Mouse (Mus musculus) stomach, postnatal 0 days (tissue): Measurements from ENCODE around the gene Gm45062. TPM values are rescaled to one million over a fixed set of nuclear protein-coding genes. Genes with fewer than 3 reads are reported as not detected.
A peak's percentile ranks its signal among the peaks of the same experiment; 100 is the strongest.

ENCODE experiments used
- ATAC-seq: fragments of 200-750 bp; cut with Nextera tagmentation; 2 replicates; pipeline ENCODE4 v1.8.0; 2017; ENCODE audit not compliant: low FRiP score, low TSS enrichment
- DNase-seq: peaks from one replicate; pipeline ENCODE4 v3.0.0-alpha.2; 2016; ENCODE audit warnings: low spot score
- H3K27ac ChIP-seq: fragments of 300-500 bp; sonication (generic); replicated peaks from 2 replicates; pipeline ENCODE4 v1.5.1; 2014; ENCODE audit warnings: mild to moderate bottlenecking, control low read depth
- H3K27me3 ChIP-seq: fragments of 300-500 bp; sonication (generic); 2 replicates; pipeline ENCODE4 v1.6.1; 2014; ENCODE audit warnings: low read length; ENCODE audit not compliant: control insufficient read depth, insufficient read depth
- H3K36me3 ChIP-seq: fragments of 300-500 bp; sonication (generic); 2 replicates; pipeline ENCODE4 v1.6.1; 2014; ENCODE audit warnings: low read length, mixed read lengths; ENCODE audit not compliant: control insufficient read depth, insufficient read depth
- H3K4me1 ChIP-seq: fragments of 300-500 bp; sonication (generic); replicated peaks from 2 replicates; pipeline ENCODE4 v1.6.1; 2014; ENCODE audit warnings: antibody characterized with exemption; ENCODE audit not compliant: control insufficient read depth, insufficient read depth
- H3K4me2 ChIP-seq: fragments of 300-500 bp; sonication (generic); replicated peaks from 2 replicates; pipeline ENCODE4 v1.6.1; 2014; ENCODE audit warnings: low read depth, mild to moderate bottlenecking, control low read depth, moderate library complexity
- H3K4me3 ChIP-seq: fragments of 300-500 bp; sonication (generic); 2 replicates; pipeline ENCODE4 v1.5.1; 2014; ENCODE audit warnings: low read depth, low read length, control low read depth
- H3K9ac ChIP-seq: fragments of 300-500 bp; sonication (generic); 2 replicates; pipeline ENCODE4 v1.6.1; 2014; ENCODE audit warnings: mild to moderate bottlenecking, low read length, control low read depth, mixed read lengths
- H3K9me3 ChIP-seq: fragments of 300-500 bp; sonication (generic); 2 replicates; pipeline ENCODE4 v1.6.1; 2016; ENCODE audit warnings: low read length; ENCODE audit not compliant: control insufficient read depth
- CTCF ChIP-seq: IDR thresholded peaks from 2 replicates; pipeline ENCODE4 v1.5.1; 2016; ENCODE audit warnings: antibody characterized with exemption, low read depth, mild to moderate bottlenecking, moderate library complexity
- EP300 ChIP-seq: optimal IDR thresholded peaks from 2 replicates; pipeline ENCODE3; 2016; ENCODE audit warnings: antibody characterized with exemption
- WGBS: fragments of 180-500 bp; shearing (Covaris S2); extraction: QIAGEN DNeasy Blood & Tissue Kit; methylation state at CpG from one replicate; pipeline ENCODE4 v1.1.7; 2014; 5-methylcytosine and 5-hydroxymethylcytosine counted together
- polyA plus RNA-seq: library from polyadenylated mRNA; unstranded; fragments of >200 nt; fragmentation: Nextera tagmentation; extraction: Ambion mirVana; gene quantifications from 2 replicates; pipeline ENCODE4 v1.2.1, GENCODE M21; 2015

Gene Gm45062
- polyA plus RNA-seq, 1 experiment from 2014 or later = 1.9 TPM

DNA sequence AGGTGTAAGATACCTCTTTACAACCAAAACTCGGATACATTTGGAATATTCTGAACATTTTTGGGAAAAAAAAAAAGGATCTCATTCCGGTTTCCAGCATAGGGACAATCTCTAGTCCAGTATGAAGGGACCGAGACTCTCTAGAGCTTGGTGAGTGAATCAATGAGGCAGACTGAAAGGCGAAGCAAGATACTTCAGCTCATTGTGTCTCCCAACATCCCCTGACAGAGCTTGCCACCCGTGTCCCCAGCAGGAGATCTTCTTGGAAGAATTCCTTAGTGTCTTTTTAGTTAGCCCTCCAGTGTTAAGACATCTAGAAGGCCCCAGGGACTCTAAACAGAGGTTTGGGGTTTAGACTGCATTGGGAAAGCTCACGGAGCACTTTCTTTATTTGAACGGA lies 230.0 kb downstream of the Gm45062 start:
- Histone ChIP-seq H3K9ac (no peak overlapping the region), H3K27ac (no peak overlapping the region), H3K9me3 (no peaks in the 10 kb centered on the region), H3K36me3 (no peaks in the 10 kb centered on the region), H3K4me1 (no peaks in the 10 kb centered on the region), H3K27me3 (no peaks in the 10 kb centered on the region), H3K4me3 (no peak overlapping the region), H3K4me2 (no peak overlapping the region)
- ATAC-seq (no peak), DNase-seq (no peak)
- WGBS = 86% methylated on average over 7 of the region's 7 CpGs
- TF ChIP-seq EP300 = no peak
- TF ChIP-seq CTCF = no peak

DNA sequence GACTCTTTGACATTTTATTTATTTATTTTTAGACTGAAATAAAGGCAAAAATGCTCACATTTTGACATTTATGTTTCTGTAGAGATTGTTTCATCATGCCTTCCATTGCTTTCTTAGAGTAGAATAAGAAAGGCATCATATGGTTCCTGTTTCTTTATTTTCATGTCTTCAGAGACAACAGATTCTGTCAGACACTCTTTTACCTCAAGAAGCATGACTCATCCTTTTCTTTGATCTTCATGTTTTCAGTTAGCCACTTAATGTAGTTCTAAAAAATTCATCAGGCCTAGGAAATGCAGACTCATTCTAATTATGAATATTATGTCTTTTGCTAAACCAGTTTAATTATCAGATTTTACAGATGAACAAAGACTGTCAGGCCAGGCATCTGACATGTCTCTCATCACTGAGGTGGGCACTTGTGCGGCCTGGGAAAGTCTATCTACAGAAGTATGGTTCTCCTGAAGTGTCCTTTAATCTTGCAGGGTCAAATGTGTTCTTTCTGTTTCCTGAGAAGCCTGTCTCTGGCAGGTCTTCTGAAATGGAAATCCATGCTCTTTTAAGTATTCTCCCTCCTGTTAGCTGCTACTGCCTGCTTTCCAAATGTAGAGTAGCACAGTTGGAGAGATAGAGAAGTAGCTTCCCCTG lies 230.8 kb downstream of the Gm45062 start:
- no peak overlapping the region for H3K27ac ChIP-seq
- TF ChIP-seq CTCF (no peak), EP300 (no peak)
- H3K4me1 ChIP-seq = no peaks in the 10 kb centered on the region
- H3K4me2 ChIP-seq = no peak overlapping the region
- H3K36me3 ChIP-seq = no peaks in the 10 kb centered on the region
- ATAC-seq (no peak), DNase-seq (no peak)
- H3K9ac ChIP-seq = no peak overlapping the region
- 93% methylated on average over 1 of the region's 1 CpGs for WGBS
- H3K4me3 ChIP-seq = no peak overlapping the region
- no peaks in the 10 kb centered on the region for H3K27me3 ChIP-seq
- H3K9me3 ChIP-seq = no peaks in the 10 kb centered on the region

DNA sequence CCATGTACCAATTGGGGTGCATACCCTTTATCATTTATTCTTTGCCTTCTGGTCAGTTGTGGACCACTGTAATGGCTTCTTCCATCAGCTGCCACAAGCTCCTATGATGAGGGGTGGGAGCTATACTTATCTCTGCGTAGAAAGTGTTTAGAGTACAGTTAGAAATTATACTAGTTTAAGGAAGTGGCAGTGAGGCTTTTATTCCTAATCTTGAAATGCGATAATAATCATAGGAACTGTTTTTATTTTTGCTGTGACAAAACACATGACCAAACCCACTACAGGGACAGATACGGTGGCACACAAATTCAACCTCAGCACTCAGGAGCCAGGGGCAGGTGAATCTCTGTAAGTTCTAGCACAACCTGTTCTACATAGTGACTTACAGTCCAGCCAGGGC lies 233.0 kb downstream of the Gm45062 start:
- ATAC-seq = no peak

DNA sequence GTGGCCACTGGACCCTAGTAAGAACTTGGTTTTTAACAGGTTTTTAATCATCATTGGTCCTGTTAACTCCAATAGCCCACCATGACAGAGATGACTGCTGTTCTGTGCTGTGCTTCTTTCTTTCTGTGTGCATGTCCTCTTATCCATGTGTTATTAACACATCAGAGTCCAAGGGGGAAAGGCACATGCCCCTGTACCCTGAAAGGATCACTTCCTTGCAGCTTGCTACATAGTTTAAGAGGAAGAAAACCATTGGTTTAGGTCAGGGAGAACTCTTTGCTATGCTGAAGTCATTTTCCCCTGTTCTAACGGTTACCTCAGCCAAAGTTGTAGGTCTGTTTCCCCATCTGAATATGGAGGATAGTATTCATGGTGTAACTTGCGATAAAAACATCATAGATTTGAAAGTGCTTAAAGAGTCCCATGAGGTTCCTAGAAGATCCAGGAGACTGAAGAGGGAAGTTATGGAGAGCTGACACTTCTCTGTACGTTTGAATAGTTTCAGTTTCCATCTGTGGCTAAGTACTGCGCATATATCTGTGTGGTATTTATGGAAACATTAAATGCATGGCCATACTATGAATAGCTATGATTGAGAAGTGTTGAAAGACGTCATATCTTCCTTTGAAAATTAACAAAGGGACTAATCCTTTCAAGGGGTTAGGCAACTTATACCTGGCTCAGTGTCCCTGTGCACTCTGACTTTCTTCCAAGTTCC lies 236.0 kb downstream of the Gm45062 start:
- Histone ChIP-seq H3K27me3 (no peaks in the 10 kb centered on the region), H3K9ac (no peak overlapping the region), H3K4me3 (no peak overlapping the region), H3K27ac (no peak overlapping the region), H3K9me3 (no peaks in the 10 kb centered on the region), H3K4me2 (no peak overlapping the region), H3K36me3 (no peaks in the 10 kb centered on the region), H3K4me1 (no peaks in the 10 kb centered on the region)
- no peak for DNase-seq
- 62% methylated on average over 5 of the region's 5 CpGs for WGBS
- no peak; the same call in 1 of the 2 replicates for ATAC-seq
- TF ChIP-seq EP300 (no peak), CTCF (no peak)

More for the DNA sequence above, 233.0 kb downstream of the Gm45062 start:
- no peaks in the 10 kb centered on the region for H3K9me3 ChIP-seq
- 85% methylated on average over 3 of the region's 3 CpGs for WGBS
- DNase-seq = no peak
- H3K36me3 ChIP-seq = no peaks in the 10 kb centered on the region
- no peak overlapping the region for H3K27ac ChIP-seq
- H3K4me1 ChIP-seq = no peaks in the 10 kb centered on the region
- no peak overlapping the region for H3K9ac ChIP-seq
- H3K27me3 ChIP-seq = no peaks in the 10 kb centered on the region
- no peak overlapping the region for H3K4me3 ChIP-seq
- no peak for TF ChIP-seq EP300
- no peak for TF ChIP-seq CTCF
- no peak overlapping the region for H3K4me2 ChIP-seq

DNA sequence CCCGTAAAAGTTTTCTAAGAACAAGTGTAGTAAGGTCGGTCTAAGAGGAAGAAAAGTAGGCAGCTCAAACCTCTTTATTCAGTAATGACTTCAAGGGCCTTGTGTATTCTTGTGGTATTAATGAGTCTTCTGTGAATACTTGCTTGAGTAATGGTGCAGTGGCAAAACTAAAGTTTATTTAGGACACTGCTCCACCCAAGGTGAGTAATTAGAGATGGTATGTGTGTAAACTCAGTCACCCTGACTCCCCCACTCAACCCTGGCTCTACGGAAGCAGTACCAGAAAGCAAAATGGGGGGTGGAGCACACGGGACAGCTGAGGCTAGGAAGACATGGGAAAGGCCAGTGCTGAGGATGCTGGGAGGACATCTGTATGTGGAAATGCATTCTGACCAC lies 236.6 kb downstream of the Gm45062 start:
- no peak overlapping the region for H3K4me2 ChIP-seq
- DNase-seq (no peak), ATAC-seq (peak; percentile 60; the same call in 1 of the 2 replicates)
- H3K9me3 ChIP-seq = no peaks in the 10 kb centered on the region
- no peaks in the 10 kb centered on the region for H3K36me3 ChIP-seq
- WGBS = 53% methylated on average over 4 of the region's 4 CpGs
- no peak overlapping the region for H3K27ac ChIP-seq
- no peaks in the 10 kb centered on the region for H3K4me1 ChIP-seq
- no peaks in the 10 kb centered on the region for H3K27me3 ChIP-seq
- no peak overlapping the region for H3K4me3 ChIP-seq
- no peak for TF ChIP-seq EP300
- no peak for TF ChIP-seq CTCF
- no peak overlapping the region for H3K9ac ChIP-seq

DNA sequence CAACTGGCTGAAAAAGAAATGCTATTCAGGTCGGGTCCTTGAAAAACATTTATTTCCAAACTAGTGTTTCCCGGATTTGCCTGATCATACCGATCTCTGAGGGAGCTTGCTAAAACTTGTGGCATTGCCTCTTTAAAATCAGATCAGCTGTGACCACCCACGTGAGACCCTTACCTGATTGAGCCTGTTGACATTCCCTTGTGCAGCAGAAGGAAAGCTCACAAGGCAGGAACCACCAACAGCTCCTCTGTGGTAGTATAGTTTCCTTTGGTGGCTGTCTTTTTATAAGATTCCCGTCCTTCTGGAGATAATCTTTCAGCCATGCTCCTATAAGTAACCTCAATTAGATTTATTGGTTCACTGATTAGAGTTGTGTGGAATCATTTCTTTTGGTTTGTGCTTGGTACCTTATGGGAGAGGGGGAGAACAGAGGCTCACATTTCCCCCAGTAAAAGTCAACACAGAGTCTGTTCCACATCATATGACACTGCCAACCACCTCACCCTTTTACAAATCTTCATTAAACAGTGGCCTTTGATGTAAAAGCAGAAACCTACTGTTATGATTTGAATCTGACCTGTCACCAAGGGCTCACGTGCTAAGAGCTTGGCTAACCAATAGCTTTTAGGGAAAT lies 238.1 kb downstream of the Gm45062 start:
- no peaks in the 10 kb centered on the region for H3K4me1 ChIP-seq
- ATAC-seq (no peak), DNase-seq (no peak)
- H3K4me3 ChIP-seq = no peak overlapping the region
- no peaks in the 10 kb centered on the region for H3K9me3 ChIP-seq
- WGBS = 66% methylated on average over 6 of the region's 6 CpGs
- no peak overlapping the region for H3K27ac ChIP-seq
- no peak overlapping the region for H3K4me2 ChIP-seq
- no peaks in the 10 kb centered on the region for H3K36me3 ChIP-seq
- H3K27me3 ChIP-seq = no peaks in the 10 kb centered on the region
- TF ChIP-seq EP300 (no peak), CTCF (no peak)
- no peak overlapping the region for H3K9ac ChIP-seq
